In genomic region chr14:25776294-25776693, GRCm38 (mm10) we compare ENCODE assay signal across 20 mouse cellular contexts. TPM values are rescaled to one million over a fixed set of nuclear protein-coding genes. Genes with fewer than 3 reads are reported as not detected.
DNase-seq lines count a peak whose midpoint lies in the region; ATAC-seq and TF ChIP-seq lines count a peak whose summit lies in the region.
"Had no signal": no experiment of that assay in that cellular context is flagged by ENCODE, and none has a peak within 500 bp of the region (broad histone marks: within the 10 kb centered on the region; RNA-seq: fewer than 3 reads in every experiment).

No protein-coding gene starts in this region.

- no peak for TF ChIP-seq CTCF in lung, adult 2 months (IDR thresholded peaks at IDR 0.05; ENCODE audit: insufficient read depth, low read length)

- H3K4me1 ChIP-seq in embryonic facial prominence, embryonic 12.5 days = peaks cover 29% of the 10 kb centered on the region
- H3K4me1 ChIP-seq in embryonic facial prominence, embryonic 10.5 days = peaks cover 39% of the 10 kb centered on the region
- peaks cover 23% of the 10 kb centered on the region for H3K4me1 ChIP-seq in lung, embryonic 16.5 days (replicated peaks; ENCODE audit: control insufficient read depth, insufficient read depth, low read length)
- no peaks in the 10 kb centered on the region for H3K4me1 ChIP-seq in lung, adult 2 months (ENCODE audit: control insufficient read depth, insufficient read depth, low read length)
- peaks cover 24% of the 10 kb centered on the region for H3K4me1 ChIP-seq in stomach, embryonic 16.5 days (ENCODE audit: control insufficient read depth, insufficient read depth, low read length)
- no peaks in the 10 kb centered on the region for H3K4me1 ChIP-seq in midbrain, embryonic 15.5 days
- H3K4me1 ChIP-seq: forebrain, embryonic 15.5 days had no signal

- intact Hi-C loops in heart, postnatal 25 days (cut with DNase I) = no loop called here

- no peak overlapping the region for H3K4me3 ChIP-seq in embryonic facial prominence, embryonic 12.5 days
- no peak overlapping the region for H3K4me3 ChIP-seq in embryonic facial prominence, embryonic 10.5 days
- no peak overlapping the region for H3K4me3 ChIP-seq in lung, embryonic 16.5 days (ENCODE audit: low read length)
- H3K4me3 ChIP-seq in lung, adult 2 months (replicated peaks; ENCODE audit: extremely low read depth, low read depth, low read length) = no peak overlapping the region
- no peak overlapping the region for H3K4me3 ChIP-seq in stomach, embryonic 16.5 days (replicated peaks; ENCODE audit: low read length)
- H3K4me3 ChIP-seq in midbrain, embryonic 15.5 days = no peak overlapping the region
- H3K4me3 ChIP-seq: erythroblast, embryonic 14.5 days; forebrain, embryonic 15.5 days had no signal

- H3K36me3 ChIP-seq in embryonic facial prominence, embryonic 12.5 days = no peaks in the 10 kb centered on the region
- H3K36me3 ChIP-seq in embryonic facial prominence, embryonic 10.5 days (replicated peaks) = no peaks in the 10 kb centered on the region
- H3K36me3 ChIP-seq in lung, embryonic 16.5 days (ENCODE audit: control insufficient read depth, insufficient read depth, low read length) = no peaks in the 10 kb centered on the region
- H3K36me3 ChIP-seq in stomach, embryonic 16.5 days (ENCODE audit: control insufficient read depth, insufficient read depth, low read length) = no peaks in the 10 kb centered on the region
- H3K36me3 ChIP-seq in midbrain, embryonic 15.5 days (replicated peaks) = no peaks in the 10 kb centered on the region
- H3K36me3 ChIP-seq: forebrain, embryonic 15.5 days had no signal

- H3K27ac ChIP-seq in embryonic facial prominence, embryonic 12.5 days = 0 out of 2 replicates have a peak overlapping the region, but pooled peaks have one; percentile 41
- no peak overlapping the region for H3K27ac ChIP-seq in embryonic facial prominence, embryonic 10.5 days (replicated peaks)
- peak overlapping the region; percentile 2; the same call in 1 of the 2 replicates for H3K27ac ChIP-seq in lung, embryonic 16.5 days (ENCODE audit: low read length)
- 0 out of 2 replicates have a peak overlapping the region, but pooled peaks have one; percentile 26 for H3K27ac ChIP-seq in stomach, embryonic 16.5 days (ENCODE audit: low read length)
- no peak overlapping the region for H3K27ac ChIP-seq in midbrain, embryonic 15.5 days
- H3K27ac ChIP-seq: forebrain, embryonic 15.5 days had no signal

- no peak overlapping the region for H3K9ac ChIP-seq in embryonic facial prominence, embryonic 12.5 days
- no peak overlapping the region for H3K9ac ChIP-seq in lung, embryonic 16.5 days (ENCODE audit: low read length)
- no peak overlapping the region for H3K9ac ChIP-seq in stomach, embryonic 16.5 days (ENCODE audit: low read length)
- H3K9ac ChIP-seq in midbrain, embryonic 15.5 days = no peak overlapping the region
- H3K9ac ChIP-seq: forebrain, embryonic 15.5 days; liver, postnatal 0 days had no signal

- no peak for TF ChIP-seq POLR2A in lung, adult 2 months (IDR thresholded peaks at IDR 0.05; ENCODE audit: borderline replicate concordance, extremely low read depth, low read depth, low read length)

- no peak overlapping the region for H3K4me2 ChIP-seq in embryonic facial prominence, embryonic 12.5 days (replicated peaks)
- H3K4me2 ChIP-seq in lung, embryonic 16.5 days (ENCODE audit: low read depth, low read length) = no peak overlapping the region
- H3K4me2 ChIP-seq in stomach, embryonic 16.5 days (ENCODE audit: low read depth, low read length) = no peak overlapping the region
- no peak overlapping the region for H3K4me2 ChIP-seq in midbrain, embryonic 15.5 days
- H3K4me2 ChIP-seq: forebrain, embryonic 15.5 days had no signal

- ATAC-seq in embryonic facial prominence, embryonic 12.5 days (ENCODE audit: insufficient number of reproducible peaks, insufficient read depth, low FRiP score, low TSS enrichment) = no peak
- peak; percentile 66 for ATAC-seq in lung, embryonic 16.5 days (ENCODE audit: low read depth)
- ATAC-seq in stomach, embryonic 16.5 days (ENCODE audit: insufficient read depth, low FRiP score) = peak; percentile 63; the same call in 1 of the 2 replicates
- no peak for ATAC-seq in midbrain, embryonic 15.5 days (replicated peaks)
- ATAC-seq: forebrain, embryonic 15.5 days; hindbrain, embryonic 16.5 days; liver, postnatal 0 days had no signal

- H3K27me3 ChIP-seq in embryonic facial prominence, embryonic 12.5 days = no peaks in the 10 kb centered on the region
- peaks cover 6% of the 10 kb centered on the region for H3K27me3 ChIP-seq in embryonic facial prominence, embryonic 10.5 days (replicated peaks; ENCODE audit: low read depth, poor library complexity, severe bottlenecking)
- no peaks in the 10 kb centered on the region for H3K27me3 ChIP-seq in lung, embryonic 16.5 days (ENCODE audit: control insufficient read depth, insufficient read depth, low read depth, low read length)
- no peaks in the 10 kb centered on the region for H3K27me3 ChIP-seq in stomach, embryonic 16.5 days (ENCODE audit: control insufficient read depth, insufficient read depth, low read length)
- no peaks in the 10 kb centered on the region for H3K27me3 ChIP-seq in midbrain, embryonic 15.5 days (replicated peaks)
- H3K27me3 ChIP-seq: forebrain, embryonic 15.5 days had no signal

- 40% methylated on average over 6 of the region's 6 CpGs for WGBS in embryonic facial prominence, embryonic 12.5 days
- WGBS in embryonic facial prominence, embryonic 10.5 days = 56% methylated on average over 6 of the region's 6 CpGs
- WGBS in lung, embryonic 16.5 days = 18% methylated on average over 6 of the region's 6 CpGs
- WGBS in lung, adult 2 months = 53% methylated on average over 6 of the region's 6 CpGs
- WGBS in stomach, embryonic 16.5 days = 34% methylated on average over 6 of the region's 6 CpGs
- WGBS in midbrain, embryonic 15.5 days = 76% methylated on average over 6 of the region's 6 CpGs

- H3K9me3 ChIP-seq in embryonic facial prominence, embryonic 12.5 days = no peaks in the 10 kb centered on the region
- no peaks in the 10 kb centered on the region for H3K9me3 ChIP-seq in embryonic facial prominence, embryonic 10.5 days
- no peaks in the 10 kb centered on the region for H3K9me3 ChIP-seq in lung, embryonic 16.5 days (ENCODE audit: control insufficient read depth, low read length)
- no peaks in the 10 kb centered on the region for H3K9me3 ChIP-seq in stomach, embryonic 16.5 days (replicated peaks; ENCODE audit: control insufficient read depth, low read length)
- no peaks in the 10 kb centered on the region for H3K9me3 ChIP-seq in midbrain, embryonic 15.5 days
- H3K9me3 ChIP-seq: forebrain, embryonic 15.5 days had no signal

- DNase-seq in embryonic facial prominence, embryonic 10.5 days (ENCODE audit: low spot score) = no peak
- DNase-seq in lung, adult 2 months = no peak
- peak; percentile 49 for DNase-seq in heart, postnatal 25 days (ENCODE audit: low spot score)
- no peak for DNase-seq in adipocyte (ENCODE audit: low spot score)
- DNase-seq: B cell, adult 2 months; cerebellum, adult 9-10 months; gastrocnemius, postnatal 36 days; kidney, adult 8-10 months; kidney, postnatal 36 days; layer of hippocampus, adult 9-11 months; liver; liver, postnatal 0 days; right cerebral cortex, postnatal 14 days had no signal

RNA-seq across cellular contexts. Expression of gene Zcchc24, which starts 7.5 kb away (rescaled TPM):
- 47.3 and 47.4 TPM in 2 replicates for polyA plus RNA-seq in embryonic facial prominence, embryonic 12.5 days (2016; fragmentation: Nextera tagmentation; extraction: Ambion mirVana)
- 12.9 and 15.2 TPM in 2 replicates for polyA plus RNA-seq in embryonic facial prominence, embryonic 10.5 days (2016; fragmentation: Nextera tagmentation; extraction: Ambion mirVana)
- 12.8 and 14.6 TPM in 2 replicates for polyA plus RNA-seq in lung, embryonic 16.5 days (2015; fragmentation: Nextera tagmentation; extraction: Ambion mirVana)
- 41.7 and 44.9 TPM in 2 replicates for polyA plus RNA-seq in lung, adult 2 months (2012; rRNA removed)
- total RNA-seq in heart, postnatal 25 days (2021) = 10 to 100 TPM; 33.3 to 35.7 TPM
- polyA plus RNA-seq in stomach, embryonic 16.5 days (2015; fragmentation: Nextera tagmentation; extraction: Ambion mirVana) = 15.3 and 17.1 TPM in 2 replicates
- polyA plus RNA-seq in midbrain, embryonic 15.5 days (2015; fragmentation: Nextera tagmentation; extraction: Ambion mirVana) = 12.3 and 14.2 TPM in 2 replicates

Comparison
In these comparisons a context has a peak if more than half of its experiments do, and no peak if none do; other contexts are left out.
1. H3K27ac ChIP-seq: peak in embryonic facial prominence, embryonic 12.5 days (single experiment), lung, embryonic 16.5 days (single experiment) and stomach, embryonic 16.5 days (single experiment); none in embryonic facial prominence, embryonic 10.5 days (single experiment) and midbrain, embryonic 15.5 days (single experiment).
2. ATAC-seq: peak in lung, embryonic 16.5 days (single experiment) and stomach, embryonic 16.5 days (single experiment); none in embryonic facial prominence, embryonic 12.5 days (single experiment) and midbrain, embryonic 15.5 days (single experiment).